Mouse (Mus musculus): ENCODE measurements at regions not wholly inside any gene's neighbourhood (a gene's known extent, or its start where the extent isn't known, plus 50 kb on each side); places are given as distances from the start of the nearest gene placed in this dataset.

DNA sequence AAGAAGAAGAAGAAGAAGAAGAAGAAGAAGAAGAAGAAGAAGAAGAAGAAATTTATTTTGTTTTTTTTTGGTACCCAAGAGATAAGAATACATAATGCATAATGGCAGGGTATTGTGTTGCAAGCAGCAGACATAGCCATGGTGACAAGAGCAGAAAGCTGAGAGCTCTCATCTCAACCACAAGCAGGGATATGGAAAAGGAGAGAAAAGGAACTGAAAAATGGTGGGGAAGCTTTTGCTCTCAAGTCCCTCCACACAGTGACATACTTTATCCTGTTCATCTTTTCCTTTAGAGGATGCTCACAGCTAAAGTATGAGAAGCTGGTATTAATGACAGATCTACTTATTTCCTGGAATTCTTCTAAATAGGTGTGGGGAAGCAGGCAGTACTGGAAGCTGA lies 115.2 kb upstream of the Pik3r1 start:
- DNase-seq (ENCODE audit: low spot score in 2 of 2), result no peak

GRCm38 (mm10) chr13:101884752-101885151 lies 116.7 kb upstream of the Pik3r1 start:
- DNase-seq (ENCODE audit: low spot score in 2 of 2), result no peak

DNA sequence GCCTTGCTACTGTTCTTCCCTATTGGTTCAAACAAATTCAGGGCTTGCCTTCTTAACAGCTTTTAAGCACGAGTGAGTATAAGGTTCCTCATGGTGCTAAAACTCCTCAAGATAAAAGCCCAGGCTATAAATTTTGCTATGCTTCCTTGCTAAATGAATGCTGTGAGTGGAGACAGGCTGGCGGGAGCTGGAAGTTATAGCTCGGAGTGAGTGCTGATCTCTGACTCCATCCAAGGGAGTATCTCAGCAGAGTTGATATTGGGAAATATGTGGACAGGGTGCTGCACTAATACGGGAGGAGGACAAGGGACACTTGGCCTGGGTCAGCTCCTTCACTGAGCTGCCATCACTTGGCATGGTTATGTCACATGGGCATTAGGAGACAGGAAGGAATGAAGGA lies 123.5 kb upstream of the Pik3r1 start:
- DNase-seq (ENCODE audit: low spot score in 2 of 2), result no peak

DNA sequence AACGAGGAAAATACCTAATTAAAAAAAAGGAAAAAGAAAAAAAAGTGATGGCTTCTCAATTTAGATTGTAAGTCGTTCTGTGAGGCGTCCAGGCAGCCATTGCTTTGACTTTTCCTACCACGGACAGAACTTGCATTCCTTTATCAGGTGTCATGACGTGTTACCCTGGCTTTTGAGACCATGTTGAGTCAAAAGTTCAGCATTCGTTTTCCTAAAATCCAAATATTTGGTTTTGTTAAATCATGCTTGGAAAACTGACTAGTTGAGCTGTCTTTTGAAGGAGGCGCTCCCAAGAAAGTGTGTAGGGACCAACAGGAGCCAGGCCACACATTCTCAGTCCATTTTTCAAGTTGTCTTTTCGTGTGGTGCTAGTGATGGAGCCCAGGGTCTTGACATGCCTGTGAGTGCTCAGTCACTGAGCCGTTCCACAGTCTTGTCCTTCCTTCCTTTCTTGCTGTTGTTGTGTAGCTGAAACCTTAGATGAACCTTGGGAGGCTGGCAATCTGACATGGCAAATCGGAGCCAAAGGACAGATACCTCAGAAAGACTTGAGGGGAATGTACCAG lies 125.1 kb upstream of the Pik3r1 start:
- DNase-seq (ENCODE audit: low spot score in 2 of 2), result no peak

- DNase-seq (ENCODE audit: low spot score in 2 of 2), result no peak
Observed at GRCm38 (mm10) chr13:101895161-101895560, 127.1 kb upstream of the Pik3r1 start.

DNA sequence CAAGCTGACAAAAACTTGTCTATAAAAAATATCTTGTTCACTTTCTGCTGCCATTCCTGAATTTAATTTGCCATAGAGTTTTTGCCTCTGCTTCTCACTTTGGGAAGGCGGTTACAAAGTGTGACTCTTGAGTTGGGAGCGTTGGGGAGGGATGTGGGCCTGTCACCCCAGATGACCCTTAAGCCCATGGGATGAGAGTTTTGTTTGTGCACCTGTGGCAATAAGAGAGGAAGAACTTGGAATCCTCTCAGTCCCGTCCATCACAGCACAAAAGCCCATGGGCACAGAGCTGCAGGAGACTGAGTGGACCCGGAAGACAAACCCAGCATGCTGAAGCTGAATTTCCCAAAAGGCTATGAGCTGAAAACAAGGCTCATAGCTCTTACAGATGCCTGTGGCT lies 127.7 kb upstream of the Pik3r1 start:
- no peak for DNase-seq (ENCODE audit: low spot score in 2 of 2)

- no peak for DNase-seq (ENCODE audit: low spot score in 2 of 2)
Observed at GRCm38 (mm10) chr13:101896946-101897345, 128.9 kb upstream of the Pik3r1 start.

GRCm38 (mm10) chr13:101902213-101902612 lies 134.2 kb upstream of the Pik3r1 start:
- no peak for DNase-seq (ENCODE audit: low spot score in 2 of 2)

DNA sequence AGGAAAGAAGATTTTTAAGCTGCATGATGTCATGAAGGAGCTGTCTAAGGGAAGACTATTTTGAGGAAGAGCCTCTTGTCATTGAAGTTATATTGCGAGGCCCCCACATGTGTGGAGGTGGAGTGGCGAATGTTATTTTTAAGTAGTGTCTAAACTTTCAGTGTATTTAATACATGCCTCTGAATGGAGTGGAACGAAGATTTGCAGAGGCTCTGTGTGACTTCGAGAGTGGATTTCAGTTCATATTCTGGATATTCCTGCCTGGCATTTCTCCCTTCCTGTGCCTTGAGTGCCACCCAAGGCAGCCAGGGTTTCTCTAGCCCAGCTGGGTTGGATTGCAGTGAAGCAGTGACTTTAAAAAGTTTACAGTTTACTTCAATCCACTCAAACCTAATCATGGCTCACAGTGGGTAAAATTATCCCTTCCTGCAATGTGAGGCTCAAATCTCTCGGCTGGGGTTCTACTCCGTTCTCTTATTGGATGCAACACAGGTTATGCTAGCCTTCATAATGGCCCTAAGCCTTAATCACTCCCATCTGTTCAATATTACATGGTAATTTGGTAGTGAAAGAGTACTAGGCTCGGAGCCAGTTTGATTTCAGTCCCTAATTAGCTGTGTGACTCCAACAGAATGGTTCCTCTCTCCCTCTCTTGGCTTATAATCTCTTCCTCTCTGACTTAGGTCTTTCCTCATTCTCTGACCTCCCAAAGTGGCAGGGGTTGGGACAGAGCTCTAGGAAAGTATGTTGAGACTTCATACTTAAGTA lies 138.1 kb upstream of the Pik3r1 start:
- no peak for DNase-seq (ENCODE audit: low spot score in 2 of 2)

GRCm38 (mm10) chr13:101909026-101909425 lies 141.0 kb upstream of the Pik3r1 start:
- DNase-seq (ENCODE audit: low spot score in 2 of 2), result no peak

- no peak for DNase-seq (ENCODE audit: low spot score in 2 of 2)
Observed at GRCm38 (mm10) chr13:101910687-101911086, 142.7 kb upstream of the Pik3r1 start.

- DNase-seq (ENCODE audit: low spot score in 2 of 2), result no peak
Observed at GRCm38 (mm10) chr13:101914132-101914531, 146.1 kb upstream of the Pik3r1 start.

DNA sequence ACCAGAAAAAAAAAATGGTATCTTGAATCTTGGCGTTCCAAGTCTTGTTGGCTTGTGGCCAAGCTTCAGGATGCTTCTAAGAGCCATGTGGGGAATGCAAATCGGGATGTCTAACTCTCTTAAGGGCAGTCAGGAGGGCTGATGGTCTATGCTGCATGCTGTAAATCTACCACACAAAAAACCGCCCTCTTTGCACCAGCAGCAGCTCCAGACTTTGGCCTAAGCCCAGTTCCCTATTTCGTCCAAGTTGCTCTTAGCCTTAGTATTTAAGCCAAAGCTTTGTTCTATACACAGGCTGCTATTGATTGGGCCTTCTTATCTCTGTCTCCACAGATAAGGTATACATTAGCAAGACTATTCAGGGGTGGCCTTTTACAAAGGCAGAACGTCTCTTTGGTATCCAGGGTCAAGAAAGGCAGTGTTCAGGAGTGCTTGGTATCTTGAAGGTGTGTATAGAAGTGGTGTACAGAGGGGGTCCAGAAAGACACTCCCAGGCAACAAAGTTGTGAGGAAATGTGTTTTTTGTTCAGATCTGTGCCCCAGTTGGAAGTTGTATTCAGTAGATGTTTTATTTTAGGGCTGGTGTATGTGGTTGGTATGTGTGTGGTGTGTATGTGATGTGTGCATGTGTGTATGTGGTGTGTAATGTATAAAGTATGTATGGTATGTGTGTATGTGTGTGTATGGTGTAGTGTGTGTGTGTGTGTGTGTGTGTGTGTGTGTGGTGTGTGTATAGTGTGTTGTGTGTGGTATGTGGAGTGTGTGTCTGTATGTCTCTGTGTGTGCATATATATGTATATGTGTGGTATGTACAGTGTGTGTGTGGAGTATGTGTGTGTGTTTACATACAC lies 146.9 kb upstream of the Pik3r1 start:
- DNase-seq (ENCODE audit: low spot score in 2 of 2), result peak in 1 of 2 experiments; percentile 21

GRCm38 (mm10) chr13:101915542-101915941 lies 147.5 kb upstream of the Pik3r1 start:
- DNase-seq (ENCODE audit: low spot score in 2 of 2), result no peak

- DNase-seq (ENCODE audit: low spot score in 2 of 2), result no peak
Observed at GRCm38 (mm10) chr13:101915948-101916594, 148.1 kb upstream of the Pik3r1 start.

DNA sequence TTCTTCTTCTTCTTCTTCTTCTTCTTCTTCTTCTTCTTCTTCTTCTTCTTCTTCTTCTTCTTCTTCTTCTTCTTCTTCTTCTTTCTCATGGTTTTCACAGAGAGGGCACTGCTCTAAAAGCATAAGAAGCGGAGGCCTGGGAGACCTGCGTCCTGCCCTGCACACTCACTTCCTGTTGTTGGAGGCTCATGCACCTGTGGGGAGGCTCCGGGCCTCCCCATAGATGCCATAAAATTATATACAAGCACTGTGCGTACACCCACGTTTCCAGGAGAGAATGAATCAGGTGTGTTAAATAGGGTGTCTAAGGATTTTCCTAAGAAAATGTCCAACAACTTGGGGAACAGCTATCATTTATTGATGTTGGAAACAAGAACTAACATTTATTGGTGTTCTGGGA lies 148.9 kb upstream of the Pik3r1 start:
- no peak for DNase-seq (ENCODE audit: low spot score in 2 of 2)

- DNase-seq (ENCODE audit: low spot score in 2 of 2), result no peak
Observed at GRCm38 (mm10) chr13:101918185-101918584, 150.2 kb upstream of the Pik3r1 start.

- DNase-seq (ENCODE audit: low spot score in 2 of 2), result peak in 1 of 2 experiments; percentile 21
Observed at GRCm38 (mm10) chr13:101919266-101919665, 151.2 kb upstream of the Pik3r1 start.

DNA sequence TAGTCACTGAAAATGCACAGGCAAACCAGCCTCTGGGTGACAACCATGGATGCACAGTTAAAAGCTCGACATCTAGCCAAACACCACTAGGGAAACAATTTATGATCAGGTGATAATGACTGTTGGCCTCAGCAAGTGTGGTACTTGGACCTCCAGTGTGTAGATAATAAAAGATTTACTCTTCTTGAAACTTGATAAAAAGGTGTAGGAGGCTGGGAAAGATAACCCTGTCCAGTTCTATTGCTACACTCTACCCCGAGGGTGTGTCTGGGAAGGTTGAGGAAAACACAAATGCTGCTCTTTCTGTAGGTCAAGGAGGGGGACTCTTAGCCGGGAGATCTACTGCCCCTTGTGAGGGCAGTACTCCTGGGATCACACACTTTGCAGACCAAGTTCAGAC lies 152.4 kb upstream of the Pik3r1 start:
- DNase-seq (ENCODE audit: low spot score in 2 of 2), result no peak

GRCm38 (mm10) chr13:101924637-101925036 lies 156.6 kb upstream of the Pik3r1 start:
- DNase-seq (ENCODE audit: low spot score in 2 of 2), result no peak

- no peak for DNase-seq (ENCODE audit: low spot score in 2 of 2)
Observed at GRCm38 (mm10) chr13:101931264-101931663, 163.2 kb upstream of the Pik3r1 start.

DNA sequence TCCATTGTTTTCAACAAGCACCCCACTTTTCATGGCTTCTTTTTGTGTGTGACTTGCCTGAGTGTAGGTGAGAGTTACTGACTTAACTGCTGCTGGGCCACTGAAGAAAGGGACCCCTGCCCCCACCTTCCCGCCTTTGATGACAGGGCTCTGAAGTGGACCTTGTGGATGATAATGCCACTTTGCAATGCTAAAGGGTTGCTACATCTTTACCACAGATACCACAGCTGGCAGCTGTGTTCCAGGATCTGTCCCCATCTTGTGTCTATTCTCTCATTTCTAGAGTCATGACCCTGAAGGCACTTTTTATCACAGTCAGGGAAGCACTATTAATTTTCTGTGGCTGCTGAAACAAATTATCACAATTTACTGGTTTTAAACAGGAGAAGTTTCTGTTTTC lies 163.9 kb upstream of the Pik3r1 start:
- DNase-seq (ENCODE audit: low spot score in 2 of 2), result no peak
